Mouse (Mus musculus) testis, adult 2 months (tissue): ENCODE data around the gene Smg6. TPM values are rescaled to one million over a fixed set of nuclear protein-coding genes. Genes with fewer than 3 reads are reported as not detected.

Source experiments
- H3K27ac ChIP-seq: fragments of 200-500 bp; 2 replicates; pipeline ENCODE4 v1.5.1; 2012; ENCODE audit warnings: low read depth, low read length; ENCODE audit not compliant: control insufficient read depth, insufficient read depth
- H3K27me3 ChIP-seq: fragments of 200-500 bp; 2 replicates; pipeline ENCODE4 v1.6.1; 2012; ENCODE audit warnings: mild to moderate bottlenecking, low read length, moderate library complexity; ENCODE audit not compliant: control insufficient read depth, insufficient read depth
- H3K36me3 ChIP-seq: fragments of 200-500 bp; 2 replicates; pipeline ENCODE4 v1.6.1; 2012; ENCODE audit warnings: mild to moderate bottlenecking, low read length; ENCODE audit not compliant: control insufficient read depth, insufficient read depth
- H3K4me1 ChIP-seq: fragments of 200-500 bp; 2 replicates; pipeline ENCODE4 v1.6.1; 2012; ENCODE audit warnings: low read length; ENCODE audit not compliant: control insufficient read depth, insufficient read depth
- H3K4me3 ChIP-seq: fragments of 200-500 bp; 2 replicates; pipeline ENCODE4 v1.5.1; 2012; ENCODE audit warnings: low read depth, mild to moderate bottlenecking, low read length, moderate library complexity, mixed read lengths; ENCODE audit not compliant: control insufficient read depth
- CTCF ChIP-seq: fragments of 200-500 bp; IDR thresholded peaks from 2 replicates; pipeline ENCODE4 v1.5.1; 2012; ENCODE audit warnings: low read depth, mild to moderate bottlenecking, inconsistent platforms, low read length, moderate library complexity; ENCODE audit not compliant: control insufficient read depth, insufficient read depth, insufficient replicate concordance
- POLR2A ChIP-seq: fragments of 200-500 bp; IDR thresholded peaks from 2 replicates; pipeline ENCODE4 v1.6.1; 2012; ENCODE audit warnings: low read depth, mild to moderate bottlenecking, inconsistent platforms, low read length, moderate library complexity; ENCODE audit not compliant: control insufficient read depth
- polyA plus RNA-seq: library from polyadenylated mRNA; depleted of rRNA; stranded (reverse); fragments of >200 nt; gene quantifications from 2 replicates; pipeline ENCODE4 v1.2.3, GENCODE M21; 2012

The Smg6 gene
- polyA plus RNA-seq, 1 experiment: 76.8 TPM

DNA sequence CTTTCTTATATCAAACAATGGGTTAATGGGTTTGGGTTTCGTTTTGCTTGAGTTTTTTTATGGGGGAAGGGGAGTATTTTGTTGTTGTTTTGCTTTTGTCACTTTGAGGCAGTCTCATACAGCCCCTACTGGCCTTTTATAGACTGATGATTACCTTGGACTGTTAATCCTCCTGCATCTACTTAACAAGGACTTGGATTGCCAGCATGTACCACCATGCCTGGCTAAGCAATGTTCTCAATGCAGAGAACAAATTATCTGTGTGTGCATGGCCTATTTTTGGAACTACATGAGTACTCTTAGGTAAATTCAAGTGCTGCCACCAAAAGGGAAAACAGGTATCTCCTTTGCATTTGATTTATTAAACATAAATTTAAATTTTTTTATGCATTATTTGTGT, 157.4 kb downstream of the Smg6 start:
- H3K4me3 ChIP-seq: no peak overlapping the region
- no peaks in the 10 kb centered on the region for H3K27me3 ChIP-seq
- H3K4me1 ChIP-seq: no peaks in the 10 kb centered on the region
- no peaks in the 10 kb centered on the region for H3K36me3 ChIP-seq
- no peak overlapping the region for H3K27ac ChIP-seq
- TF ChIP-seq POLR2A: no peak
- TF ChIP-seq CTCF: no peak

DNA sequence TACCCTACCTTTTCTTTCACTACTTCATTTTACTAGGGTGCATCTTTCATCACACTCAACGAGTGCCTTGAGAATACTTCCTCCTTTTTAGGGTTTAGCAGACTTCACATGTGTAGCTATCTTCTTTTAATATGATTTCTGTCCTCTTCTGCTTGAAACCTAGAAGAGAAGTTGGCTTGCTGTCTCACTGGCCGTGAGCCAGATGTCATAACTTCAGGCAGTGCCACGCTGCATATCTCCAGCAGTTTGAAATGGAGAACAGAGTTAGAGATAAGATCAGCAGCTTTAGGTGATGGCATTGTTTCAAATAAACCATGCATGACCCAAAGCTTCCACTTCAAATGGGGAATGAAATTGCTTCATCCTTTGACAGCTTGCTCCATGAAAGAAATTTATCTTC, 166.5 kb downstream of the Smg6 start:
- H3K27me3 ChIP-seq: no peaks in the 10 kb centered on the region
- H3K4me1 ChIP-seq: no peaks in the 10 kb centered on the region
- no peaks in the 10 kb centered on the region for H3K36me3 ChIP-seq
- no peak overlapping the region for H3K27ac ChIP-seq
- H3K4me3 ChIP-seq: no peak overlapping the region
- TF ChIP-seq POLR2A (no peak), CTCF (no peak)

DNA sequence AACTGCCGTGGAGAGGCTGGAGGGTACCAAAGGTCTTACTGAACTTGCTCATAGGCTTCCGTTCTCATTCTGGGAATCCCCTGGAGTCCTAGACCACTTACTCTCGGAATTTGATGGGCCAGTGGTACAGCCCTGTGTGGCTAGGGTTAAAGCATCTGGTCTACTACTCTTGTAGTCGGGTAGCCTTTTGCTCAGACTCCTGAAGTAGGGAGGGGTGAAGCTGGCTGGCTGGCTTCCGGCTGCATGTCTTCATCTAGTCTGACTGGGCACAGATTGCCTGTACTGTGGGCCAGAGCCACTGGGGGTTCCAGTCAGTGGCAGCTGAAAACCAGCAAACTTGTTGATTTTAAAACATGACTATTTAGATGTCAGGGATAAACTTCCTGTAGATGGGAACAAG, 167.0 kb downstream of the Smg6 start:
- no peak overlapping the region for H3K27ac ChIP-seq
- no peak overlapping the region for H3K4me3 ChIP-seq
- TF ChIP-seq CTCF (no peak), POLR2A (no peak)
- no peaks in the 10 kb centered on the region for H3K36me3 ChIP-seq
- no peaks in the 10 kb centered on the region for H3K27me3 ChIP-seq
- no peaks in the 10 kb centered on the region for H3K4me1 ChIP-seq

DNA sequence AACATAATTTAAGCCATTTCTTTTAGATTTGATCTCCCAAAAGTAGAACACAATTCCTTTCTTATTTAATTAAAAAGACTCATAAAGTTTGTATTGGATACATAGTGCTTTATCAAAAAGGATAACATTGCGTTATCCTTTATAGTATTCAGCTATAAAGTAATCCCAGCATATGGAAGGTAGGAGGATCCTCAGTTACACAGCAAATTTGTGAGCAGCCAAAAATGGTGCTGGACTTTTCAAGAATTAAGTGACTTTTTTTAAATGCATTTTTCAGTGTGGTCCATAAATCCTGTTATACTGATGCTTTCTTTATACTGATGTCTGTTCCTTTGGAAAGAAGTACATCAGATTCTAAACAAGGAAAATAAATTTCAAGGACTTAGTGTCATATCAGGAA, 169.1 kb downstream of the Smg6 start:
- Histone ChIP-seq H3K36me3 (no peaks in the 10 kb centered on the region), H3K4me1 (no peaks in the 10 kb centered on the region), H3K27ac (no peak overlapping the region), H3K27me3 (no peaks in the 10 kb centered on the region), H3K4me3 (no peak overlapping the region)
- TF ChIP-seq CTCF: no peak
- no peak for TF ChIP-seq POLR2A

GRCm38 (mm10) chr11:75102763-75103339, 177.2 kb downstream of the Smg6 start:
- no peak for TF ChIP-seq POLR2A
- TF ChIP-seq CTCF: no peak
- no peaks in the 10 kb centered on the region; the same call in 1 of the 2 replicates for H3K4me1 ChIP-seq
- no peak overlapping the region for H3K4me3 ChIP-seq
- H3K27ac ChIP-seq: no peak overlapping the region
- no peaks in the 10 kb centered on the region for H3K36me3 ChIP-seq
- no peaks in the 10 kb centered on the region for H3K27me3 ChIP-seq

- H3K4me1 ChIP-seq: no peaks in the 10 kb centered on the region; the same call in 1 of the 2 replicates
- no peak overlapping the region for H3K4me3 ChIP-seq
- no peaks in the 10 kb centered on the region for H3K36me3 ChIP-seq
- TF ChIP-seq POLR2A (no peak), CTCF (no peak)
- H3K27ac ChIP-seq: no peak overlapping the region
- H3K27me3 ChIP-seq: no peaks in the 10 kb centered on the region
Observed at GRCm38 (mm10) chr11:75106614-75107013, 181.0 kb downstream of the Smg6 start.

DNA sequence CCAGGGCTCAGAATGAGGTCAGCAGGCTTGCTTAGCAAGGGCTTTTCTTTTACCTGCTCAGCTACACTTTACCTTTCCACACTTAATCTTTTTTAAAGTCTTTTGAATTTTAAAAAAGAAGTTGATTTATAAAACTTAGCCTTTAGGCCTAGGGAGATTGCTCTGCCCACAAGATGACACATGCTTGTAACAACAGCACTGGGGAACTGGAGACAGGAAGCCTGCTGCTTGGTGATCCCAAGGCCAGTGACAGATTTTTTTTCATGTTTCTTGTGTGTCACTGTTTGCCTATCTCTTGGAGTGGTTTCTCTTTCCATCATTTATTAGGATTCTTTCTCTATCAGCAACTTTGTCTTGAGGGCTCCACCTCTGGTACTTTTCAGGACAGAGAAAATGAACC, 183.3 kb downstream of the Smg6 start:
- Histone ChIP-seq H3K4me3 (no peak overlapping the region), H3K27ac (no peak overlapping the region), H3K27me3 (no peaks in the 10 kb centered on the region), H3K4me1 (no peaks in the 10 kb centered on the region), H3K36me3 (no peaks in the 10 kb centered on the region)
- no peak for TF ChIP-seq CTCF
- TF ChIP-seq POLR2A: no peak

GRCm38 (mm10) chr11:75116379-75116778, 190.8 kb downstream of the Smg6 start:
- Histone ChIP-seq H3K36me3 (no peaks in the 10 kb centered on the region), H3K4me1 (no peaks in the 10 kb centered on the region), H3K27ac (no peak overlapping the region), H3K27me3 (no peaks in the 10 kb centered on the region), H3K4me3 (no peak overlapping the region)
- TF ChIP-seq POLR2A (no peak), CTCF (no peak)
